Mouse (Mus musculus): ENCODE data around the gene Cpox. TPM values are rescaled to one million over a fixed set of nuclear protein-coding genes. Genes with fewer than 3 reads are reported as not detected.
A peak's percentile ranks its signal among the peaks of the same experiment; 100 is the strongest.

The Cpox gene
- polyA plus RNA-seq, 1 experiment from 2014 or later = 178 TPM

GRCm38 (mm10) chr16:58671212-58671985, 1.3 kb downstream of the Cpox start:
- peak overlapping the region; percentile 92 for H3K4me3 ChIP-seq (ENCODE audit: low read depth, low read length)
- ATAC-seq = no peak
- peaks cover 18% of the 10 kb centered on the region for H3K4me1 ChIP-seq (ENCODE audit: insufficient read depth)
- no peak for DNase-seq
- H3K4me2 ChIP-seq (ENCODE audit: low read depth, low read length) = peak overlapping the region; percentile 77
- WGBS (ENCODE audit: insufficient replicate concordance) = 34% methylated on average over 8 of the region's 8 CpGs
- TF ChIP-seq EP300 (IDR thresholded peaks at IDR 0.05; ENCODE audit: low read depth) = no peak
- no peak for TF ChIP-seq CTCF (IDR thresholded peaks at IDR 0.05; ENCODE audit: low read depth)
- H3K9me3 ChIP-seq (ENCODE audit: low read length) = no peaks in the 10 kb centered on the region
- no peaks in the 10 kb centered on the region for H3K27me3 ChIP-seq (ENCODE audit: insufficient read depth, low read length)
- peak overlapping the region; percentile 96 for H3K9ac ChIP-seq (replicated peaks)
- peaks cover 39% of the 10 kb centered on the region for H3K36me3 ChIP-seq (replicated peaks; ENCODE audit: insufficient read depth, low read length)
- peak overlapping the region; percentile 98 for H3K27ac ChIP-seq (ENCODE audit: low read depth)

GRCm38 (mm10) chr16:58672396-58672795, 2.3 kb downstream of the Cpox start:
- ATAC-seq (no peak), DNase-seq (no peak)
- H3K9me3 ChIP-seq (ENCODE audit: low read length) = no peaks in the 10 kb centered on the region
- peak overlapping the region; percentile 77 for H3K4me2 ChIP-seq (ENCODE audit: low read depth, low read length)
- peak overlapping the region; percentile 96 for H3K9ac ChIP-seq (replicated peaks)
- TF ChIP-seq CTCF (IDR thresholded peaks at IDR 0.05; ENCODE audit: low read depth) (no peak), EP300 (IDR thresholded peaks at IDR 0.05; ENCODE audit: low read depth) (no peak)
- no peaks in the 10 kb centered on the region for H3K27me3 ChIP-seq (ENCODE audit: insufficient read depth, low read length)
- 62% methylated on average over 13 of the region's 13 CpGs for whole genome bisulfite sequencing (ENCODE audit: insufficient replicate concordance)
- peaks cover 48% of the 10 kb centered on the region for H3K36me3 ChIP-seq (replicated peaks; ENCODE audit: insufficient read depth, low read length)
- H3K4me3 ChIP-seq (ENCODE audit: low read depth, low read length) = peak overlapping the region; percentile 92
- peaks cover 17% of the 10 kb centered on the region for H3K4me1 ChIP-seq (ENCODE audit: insufficient read depth)
- H3K27ac ChIP-seq (ENCODE audit: low read depth) = peak overlapping the region; percentile 98

- Histone ChIP-seq H3K36me3 (replicated peaks; ENCODE audit: insufficient read depth, low read length) (peaks cover 62% of the 10 kb centered on the region), H3K4me2 (ENCODE audit: low read depth, low read length) (peak overlapping the region; percentile 77), H3K9ac (replicated peaks) (peak overlapping the region; percentile 96), H3K9me3 (ENCODE audit: low read length) (no peaks in the 10 kb centered on the region), H3K4me1 (ENCODE audit: insufficient read depth) (peaks cover 11% of the 10 kb centered on the region), H3K27ac (ENCODE audit: low read depth) (0 out of 2 replicates have a peak overlapping the region, but pooled peaks have one; percentile 26), H3K27me3 (ENCODE audit: insufficient read depth, low read length) (no peaks in the 10 kb centered on the region), H3K4me3 (ENCODE audit: low read depth, low read length) (peak overlapping the region; percentile 92)
- no peak for DNase-seq
- WGBS (ENCODE audit: insufficient replicate concordance) = 85% methylated on average over 15 of the region's 15 CpGs
- no peak for ATAC-seq
- TF ChIP-seq EP300 (IDR thresholded peaks at IDR 0.05; ENCODE audit: low read depth) = no peak
These were observed 3.8 kb downstream of the Cpox start for GRCm38 (mm10) chr16:58673811-58674410.

GRCm38 (mm10) chr16:58675256-58675655, 5.2 kb downstream of the Cpox start:
- Histone ChIP-seq H3K4me1 (ENCODE audit: insufficient read depth) (peaks cover 8% of the 10 kb centered on the region; the same call in 1 of the 2 replicates), H3K27ac (ENCODE audit: low read depth) (no peak overlapping the region), H3K9me3 (ENCODE audit: low read length) (no peaks in the 10 kb centered on the region), H3K36me3 (replicated peaks; ENCODE audit: insufficient read depth, low read length) (peaks cover 62% of the 10 kb centered on the region), H3K27me3 (ENCODE audit: insufficient read depth, low read length) (no peaks in the 10 kb centered on the region), H3K4me2 (ENCODE audit: low read depth, low read length) (peak overlapping the region; percentile 77), H3K4me3 (ENCODE audit: low read depth, low read length) (peak overlapping the region; percentile 92), H3K9ac (replicated peaks) (0 out of 2 replicates have a peak overlapping the region, but pooled peaks have one; percentile 34)
- ATAC-seq = no peak
- TF ChIP-seq EP300 (IDR thresholded peaks at IDR 0.05; ENCODE audit: low read depth) = no peak
- no peak for TF ChIP-seq CTCF (IDR thresholded peaks at IDR 0.05; ENCODE audit: low read depth)
- no peak for DNase-seq
- WGBS (ENCODE audit: insufficient replicate concordance) = 93% methylated on average over 13 of the region's 13 CpGs

GRCm38 (mm10) chr16:58676156-58676555, 6.1 kb downstream of the Cpox start:
- TF ChIP-seq CTCF (IDR thresholded peaks at IDR 0.05; ENCODE audit: low read depth) (no peak), EP300 (IDR thresholded peaks at IDR 0.05; ENCODE audit: low read depth) (no peak)
- peaks cover 70% of the 10 kb centered on the region for H3K36me3 ChIP-seq (replicated peaks; ENCODE audit: insufficient read depth, low read length)
- DNase-seq (no peak), ATAC-seq (no peak)
- no peaks in the 10 kb centered on the region for H3K27me3 ChIP-seq (ENCODE audit: insufficient read depth, low read length)
- peak overlapping the region; percentile 92 for H3K4me3 ChIP-seq (ENCODE audit: low read depth, low read length)
- H3K27ac ChIP-seq (ENCODE audit: low read depth) = peak overlapping the region; percentile 55; the same call in 1 of the 2 replicates
- WGBS (ENCODE audit: insufficient replicate concordance) = 71% methylated on average over 7 of the region's 7 CpGs
- H3K4me1 ChIP-seq (ENCODE audit: insufficient read depth) = peaks cover 8% of the 10 kb centered on the region; the same call in 1 of the 2 replicates
- no peaks in the 10 kb centered on the region for H3K9me3 ChIP-seq (ENCODE audit: low read length)
- peak overlapping the region; percentile 77 for H3K4me2 ChIP-seq (ENCODE audit: low read depth, low read length)
- peak overlapping the region; percentile 51 for H3K9ac ChIP-seq (replicated peaks)

- H3K4me1 ChIP-seq (ENCODE audit: insufficient read depth) = peaks cover 8% of the 10 kb centered on the region; the same call in 1 of the 2 replicates
- 62% methylated on average over 3 of the region's 3 CpGs for WGBS (ENCODE audit: insufficient replicate concordance)
- peak overlapping the region; percentile 77 for H3K4me2 ChIP-seq (ENCODE audit: low read depth, low read length)
These were observed 6.5 kb downstream of the Cpox start for GRCm38 (mm10) chr16:58676633-58677032.

More at GRCm38 (mm10) chr16:58676633-58677032, 6.5 kb downstream of the Cpox start:
- H3K9ac ChIP-seq (replicated peaks) = peak overlapping the region; percentile 51
- ATAC-seq (no peak), DNase-seq (no peak)
- peaks cover 75% of the 10 kb centered on the region for H3K36me3 ChIP-seq (replicated peaks; ENCODE audit: insufficient read depth, low read length)
- H3K4me3 ChIP-seq (ENCODE audit: low read depth, low read length) = 0 out of 2 replicates have a peak overlapping the region, but pooled peaks have one; percentile 92
- no peaks in the 10 kb centered on the region for H3K9me3 ChIP-seq (ENCODE audit: low read length)
- TF ChIP-seq CTCF (IDR thresholded peaks at IDR 0.05; ENCODE audit: low read depth) = no peak
- TF ChIP-seq EP300 (IDR thresholded peaks at IDR 0.05; ENCODE audit: low read depth) = peak; percentile 68; the same call in 1 of the 2 replicates
- H3K27me3 ChIP-seq (ENCODE audit: insufficient read depth, low read length) = no peaks in the 10 kb centered on the region
- peak overlapping the region; percentile 55 for H3K27ac ChIP-seq (ENCODE audit: low read depth)
